Mouse (Mus musculus) forebrain, embryonic 15.5 days (tissue): Measurements from ENCODE around the gene Ccdc38. TPM values are rescaled to one million over a fixed set of nuclear protein-coding genes. Genes with fewer than 3 reads are reported as not detected.
A peak's percentile ranks its signal among the peaks of the same experiment; 100 is the strongest.

Experiments used
- ATAC-seq: fragments of 200-750 bp; cut with Nextera tagmentation; replicated peaks from 2 replicates; pipeline ENCODE4 v1.8.0; 2017; ENCODE audit warnings: mild to moderate bottlenecking, moderate TSS enrichment, moderate library complexity
- H3K27ac ChIP-seq: fragments of 300-500 bp; sonication (generic); replicated peaks from 2 replicates; pipeline ENCODE4 v1.5.1; 2015; ENCODE audit warnings: mild to moderate bottlenecking, inconsistent platforms
- H3K27me3 ChIP-seq: fragments of 300-500 bp; sonication (generic); 2 replicates; pipeline ENCODE4 v1.6.1; 2015; ENCODE audit warnings: inconsistent platforms
- H3K36me3 ChIP-seq: fragments of 300-500 bp; sonication (generic); 2 replicates; pipeline ENCODE4 v1.6.1; 2015; ENCODE audit warnings: mild to moderate bottlenecking, inconsistent platforms
- H3K4me1 ChIP-seq: fragments of 300-500 bp; sonication (generic); 2 replicates; pipeline ENCODE4 v1.6.1; 2015; ENCODE audit warnings: inconsistent platforms
- H3K4me2 ChIP-seq: fragments of 300-500 bp; sonication (generic); replicated peaks from 2 replicates; pipeline ENCODE4 v1.6.1; 2015; ENCODE audit warnings: mild to moderate bottlenecking, inconsistent platforms
- H3K4me3 ChIP-seq: fragments of 300-500 bp; sonication (generic); 2 replicates; pipeline ENCODE4 v1.5.1; 2015; ENCODE audit warnings: mild to moderate bottlenecking, inconsistent platforms
- H3K9ac ChIP-seq: fragments of 300-500 bp; sonication (generic); replicated peaks from 2 replicates; pipeline ENCODE4 v1.6.1; 2015; ENCODE audit warnings: mild to moderate bottlenecking, inconsistent platforms
- H3K9me3 ChIP-seq: fragments of 300-500 bp; sonication (generic); 2 replicates; pipeline ENCODE4 v1.6.1; 2016; ENCODE audit warnings: inconsistent platforms
- WGBS: fragments of 180-500 bp; shearing (Covaris S2); methylation state at CpG from one replicate; pipeline ENCODE4 v1.1.7; 2015; ENCODE audit warnings: mixed read lengths; 5-methylcytosine and 5-hydroxymethylcytosine counted together
- polyA plus RNA-seq: library from polyadenylated mRNA; unstranded; fragments of >200 nt; fragmentation: Nextera tagmentation; extraction: Ambion mirVana; gene quantifications from 2 replicates; pipeline ENCODE4 v1.2.1, GENCODE M21; 2015

Gene Ccdc38
- polyA plus RNA-seq, 1 experiment from 2014 or later: 0.51 TPM

DNA sequence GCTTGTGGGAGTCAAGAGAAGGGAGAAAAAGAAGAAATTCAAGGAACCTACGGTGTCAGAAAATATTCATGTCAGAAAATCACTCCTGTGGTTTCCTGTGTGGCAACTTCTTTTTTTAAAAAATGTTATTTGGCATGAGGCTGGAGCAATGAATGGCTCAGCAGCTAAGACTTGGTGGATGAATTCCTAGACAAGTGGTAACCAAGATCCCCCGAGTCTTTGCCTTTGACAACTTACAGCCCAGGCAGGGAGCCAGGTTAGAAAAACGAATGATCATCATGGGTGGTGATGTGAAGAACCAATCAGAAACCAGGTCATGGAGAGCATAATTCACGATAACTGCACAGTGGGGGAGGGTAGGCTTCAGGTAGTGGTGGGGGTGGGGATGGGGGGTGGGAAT is 19.4 kb upstream of the Ccdc38 start:
- H3K4me2 ChIP-seq: no peak overlapping the region
- no peak overlapping the region for H3K4me3 ChIP-seq
- no peaks in the 10 kb centered on the region for H3K36me3 ChIP-seq
- no peak overlapping the region for H3K27ac ChIP-seq
- H3K9ac ChIP-seq: no peak overlapping the region
- 0 out of 2 replicates have a peak, but pooled peaks cover 2% of the 10 kb centered on the region for H3K4me1 ChIP-seq
- 70% methylated on average over 4 of the region's 4 CpGs for WGBS
- ATAC-seq: no peak
- no peaks in the 10 kb centered on the region for H3K9me3 ChIP-seq
- H3K27me3 ChIP-seq: no peaks in the 10 kb centered on the region

DNA sequence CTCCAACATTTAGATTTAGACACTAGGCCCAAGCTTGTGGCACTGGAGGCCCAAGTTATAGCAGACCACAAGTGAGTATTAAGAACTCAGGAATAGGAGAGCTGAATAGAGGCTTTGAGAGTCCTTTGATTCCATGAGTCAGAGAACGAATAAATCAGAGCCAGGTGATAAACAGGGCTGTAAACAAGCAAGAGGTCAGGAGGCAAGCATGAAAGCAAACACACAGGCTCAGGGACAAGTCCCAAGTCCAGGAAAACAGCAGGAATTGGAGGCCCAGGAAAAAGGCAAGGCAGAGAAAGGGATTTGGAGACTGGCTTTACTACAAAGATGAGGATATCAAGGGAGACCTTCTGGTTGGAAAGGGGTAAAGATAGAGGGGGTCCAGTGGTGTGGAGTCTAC is 15.1 kb upstream of the Ccdc38 start:
- Histone ChIP-seq H3K27ac (no peak overlapping the region), H3K4me3 (no peak overlapping the region), H3K9ac (no peak overlapping the region), H3K36me3 (no peaks in the 10 kb centered on the region), H3K4me2 (no peak overlapping the region), H3K4me1 (no peaks in the 10 kb centered on the region), H3K9me3 (no peaks in the 10 kb centered on the region; the same call in 1 of the 2 replicates), H3K27me3 (no peaks in the 10 kb centered on the region)
- 83% methylated on average over 1 of the region's 1 CpGs for WGBS
- ATAC-seq: no peak

DNA sequence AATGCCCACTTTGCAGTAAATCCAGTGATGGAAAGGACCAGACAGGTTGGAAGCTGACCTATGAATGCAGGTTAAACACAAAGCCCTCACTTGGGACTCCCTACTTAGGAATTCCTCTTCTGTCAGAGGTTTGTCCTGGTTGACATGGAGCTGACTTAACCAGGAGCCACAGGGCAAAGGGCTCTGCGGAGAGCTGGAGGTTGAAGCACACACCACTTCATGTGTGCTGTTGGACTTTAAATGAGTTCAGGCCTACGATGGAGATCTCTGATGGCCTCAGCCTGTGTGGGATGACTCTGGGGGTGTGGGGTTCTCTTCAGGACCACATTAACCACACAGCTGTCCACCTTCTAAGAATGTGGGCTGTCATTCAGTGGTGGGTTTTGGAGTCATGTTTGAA is 2.1 kb upstream of the Ccdc38 start:
- Histone ChIP-seq H3K9ac (no peak overlapping the region), H3K36me3 (no peaks in the 10 kb centered on the region), H3K4me3 (no peak overlapping the region), H3K4me2 (no peak overlapping the region), H3K9me3 (no peaks in the 10 kb centered on the region), H3K27ac (no peak overlapping the region), H3K4me1 (peaks cover 15% of the 10 kb centered on the region), H3K27me3 (peaks cover 4% of the 10 kb centered on the region; the same call in 1 of the 2 replicates)
- no peak for ATAC-seq
- 85% methylated on average over 2 of the region's 2 CpGs for WGBS

DNA sequence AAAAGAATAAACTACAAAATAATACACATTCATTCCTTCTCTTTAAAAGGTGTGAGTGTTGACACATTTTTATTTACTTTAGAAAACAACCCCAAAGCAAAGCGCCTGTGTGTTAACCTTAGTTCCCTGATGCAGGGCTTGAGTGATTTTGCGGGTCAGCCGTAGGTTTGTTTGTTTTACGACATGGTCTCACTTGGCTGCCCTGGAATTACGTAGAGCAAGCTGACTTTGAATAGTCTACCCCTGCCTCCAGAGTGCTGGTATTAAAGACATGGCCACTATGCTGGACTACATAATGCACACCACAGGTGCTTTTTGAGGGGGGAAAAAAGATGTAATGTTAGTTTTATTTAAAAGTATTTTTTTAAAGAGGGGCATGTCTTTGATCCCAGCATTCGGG is 1.6 kb upstream of the Ccdc38 start:
- H3K4me1 ChIP-seq: peaks cover 15% of the 10 kb centered on the region
- no peak for ATAC-seq
- H3K36me3 ChIP-seq: no peaks in the 10 kb centered on the region
- no peak overlapping the region for H3K9ac ChIP-seq
- no peak overlapping the region for H3K4me3 ChIP-seq
- peaks cover 4% of the 10 kb centered on the region; the same call in 1 of the 2 replicates for H3K27me3 ChIP-seq
- H3K9me3 ChIP-seq: no peaks in the 10 kb centered on the region
- H3K4me2 ChIP-seq: no peak overlapping the region
- WGBS: 80% methylated on average over 6 of the region's 6 CpGs
- no peak overlapping the region for H3K27ac ChIP-seq

DNA sequence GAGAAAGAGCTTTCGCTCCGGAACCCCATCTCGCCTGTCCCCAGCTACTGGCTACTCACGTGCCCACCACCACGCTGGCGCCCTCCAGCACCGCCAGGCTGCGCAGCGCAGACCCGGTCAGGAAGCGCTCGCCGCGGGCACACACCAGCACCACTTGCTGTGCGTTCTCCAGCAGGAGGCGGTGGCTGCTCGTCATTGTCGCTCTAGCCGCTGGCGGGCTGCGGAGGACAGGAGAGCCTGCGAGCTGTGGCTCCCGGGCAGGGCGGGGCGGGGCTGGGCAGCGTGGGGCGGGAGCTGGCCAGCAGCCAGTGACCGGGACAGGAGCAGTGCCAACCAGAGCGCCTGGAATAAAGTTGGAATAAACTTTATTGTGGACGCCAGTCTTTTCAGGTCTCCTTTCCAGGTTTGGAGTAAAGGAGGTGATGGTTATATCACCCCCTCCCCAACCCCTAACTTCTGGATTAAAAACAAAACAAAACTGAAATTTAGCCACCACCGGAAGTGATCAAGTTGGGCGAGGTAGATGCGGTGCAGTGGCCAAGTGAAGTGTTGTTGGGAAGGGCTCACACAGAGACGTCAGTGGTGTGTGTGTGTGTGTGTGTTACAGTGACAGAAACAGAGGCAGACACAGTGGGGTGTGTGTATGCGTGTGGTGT is 529 bp upstream of the Ccdc38 start, which contains the start of gene Amdhd1:
Amdhd1 (minus strand) TSS at position 259 of the 656 bp plus-strand sequence.
- peak within 1 kb of the TSS; percentile 41 for H3K4me3 ChIP-seq
- H3K4me2 ChIP-seq: peak within 1 kb of the TSS; percentile 77
- H3K27ac ChIP-seq: no peak within 1 kb of the TSS
- no peaks in the 10 kb centered on the region for H3K36me3 ChIP-seq
- no peaks in the 10 kb centered on the region; the same call in 1 of the 2 replicates for H3K27me3 ChIP-seq
- H3K9ac ChIP-seq: peak within 1 kb of the TSS; percentile 22; the same call in 1 of the 2 replicates
- H3K4me1 ChIP-seq: peaks cover 12% of the 10 kb centered on the region
- H3K9me3 ChIP-seq: no peaks in the 10 kb centered on the region
- 3% methylated on average over 35 of the region's 35 CpGs for WGBS
- ATAC-seq: peak; percentile 92

DNA sequence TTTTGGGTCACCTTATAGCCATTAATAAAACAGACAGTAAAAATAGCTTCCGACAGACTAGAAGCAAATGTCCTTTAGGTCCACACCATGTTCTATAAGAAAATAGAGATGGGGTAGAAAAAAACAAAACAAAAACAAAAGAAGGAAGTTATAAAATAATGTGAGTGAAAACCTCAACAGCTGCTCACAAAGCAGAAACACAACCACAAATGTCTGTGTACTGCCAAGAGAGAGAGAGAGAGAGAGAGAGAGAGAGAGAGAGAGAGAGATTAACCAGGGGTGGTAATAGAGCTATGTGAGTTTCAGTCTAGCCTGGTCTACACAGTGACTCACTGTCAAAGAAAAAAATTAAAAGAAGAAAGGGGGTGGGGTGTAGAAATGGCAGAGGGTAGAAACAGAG is 1.2 kb downstream of the Ccdc38 start:
- no peak overlapping the region for H3K4me2 ChIP-seq
- 91% methylated on average over 1 of the region's 1 CpGs for WGBS
- no peaks in the 10 kb centered on the region for H3K36me3 ChIP-seq

DNA sequence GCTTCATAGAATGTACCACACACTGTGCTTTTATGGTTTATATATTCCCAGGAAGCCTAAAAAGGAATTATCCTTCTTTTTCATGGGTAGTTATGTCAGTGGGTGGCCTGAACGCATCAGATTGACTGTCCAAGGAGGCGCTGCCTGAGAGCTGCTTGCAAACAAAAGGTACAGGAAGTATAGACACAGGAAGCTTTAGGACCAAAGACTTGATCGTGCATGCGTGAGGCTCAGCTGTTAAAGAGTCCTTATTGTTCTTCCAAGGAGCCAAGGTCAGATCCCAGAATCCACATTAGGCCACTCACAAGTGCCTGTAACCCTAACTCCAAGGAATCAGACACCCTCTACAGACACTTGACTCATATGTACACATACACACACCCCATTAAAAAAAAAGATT is 1.9 kb downstream of the Ccdc38 start:
- Histone ChIP-seq H3K9ac (no peak overlapping the region), H3K4me1 (peaks cover 12% of the 10 kb centered on the region), H3K27me3 (no peaks in the 10 kb centered on the region; the same call in 1 of the 2 replicates), H3K4me3 (no peak overlapping the region), H3K27ac (no peak overlapping the region), H3K9me3 (no peaks in the 10 kb centered on the region), H3K36me3 (no peaks in the 10 kb centered on the region), H3K4me2 (no peak overlapping the region)
- no peak for ATAC-seq
- WGBS: 43% methylated on average over 4 of the region's 4 CpGs

More for the DNA sequence above, 1.2 kb downstream of the Ccdc38 start:
- Histone ChIP-seq H3K9ac (no peak overlapping the region), H3K4me1 (peaks cover 12% of the 10 kb centered on the region), H3K9me3 (no peaks in the 10 kb centered on the region), H3K4me3 (no peak overlapping the region), H3K27ac (no peak overlapping the region), H3K27me3 (no peaks in the 10 kb centered on the region; the same call in 1 of the 2 replicates)
- ATAC-seq: no peak

DNA sequence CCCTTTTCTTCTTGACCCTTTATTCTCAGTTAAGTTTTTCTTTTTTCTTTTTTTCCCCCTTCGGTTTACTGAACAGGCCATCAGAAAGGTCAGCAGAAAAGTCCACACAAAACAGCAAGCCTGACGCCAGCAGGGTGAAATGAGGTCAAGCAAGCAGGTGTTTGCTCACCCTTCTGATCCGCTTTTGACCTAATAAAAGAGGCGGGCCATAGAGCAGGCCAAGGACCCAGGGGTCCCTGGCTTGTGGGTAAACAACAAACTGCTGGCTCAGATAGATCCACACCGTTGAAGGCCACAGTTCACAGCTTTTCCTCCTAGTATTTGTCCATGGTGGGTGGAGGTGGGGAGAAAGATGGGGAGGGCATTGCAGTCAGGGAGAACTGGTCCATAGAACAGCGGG is 2.7 kb downstream of the Ccdc38 start:
- no peaks in the 10 kb centered on the region for H3K36me3 ChIP-seq
- H3K4me3 ChIP-seq: no peak overlapping the region
- H3K27me3 ChIP-seq: no peaks in the 10 kb centered on the region
- H3K4me2 ChIP-seq: no peak overlapping the region
- WGBS: 51% methylated on average over 6 of the region's 6 CpGs
- H3K9me3 ChIP-seq: no peaks in the 10 kb centered on the region
- peaks cover 12% of the 10 kb centered on the region for H3K4me1 ChIP-seq
- no peak for ATAC-seq
- no peak overlapping the region for H3K27ac ChIP-seq
- no peak overlapping the region for H3K9ac ChIP-seq

DNA sequence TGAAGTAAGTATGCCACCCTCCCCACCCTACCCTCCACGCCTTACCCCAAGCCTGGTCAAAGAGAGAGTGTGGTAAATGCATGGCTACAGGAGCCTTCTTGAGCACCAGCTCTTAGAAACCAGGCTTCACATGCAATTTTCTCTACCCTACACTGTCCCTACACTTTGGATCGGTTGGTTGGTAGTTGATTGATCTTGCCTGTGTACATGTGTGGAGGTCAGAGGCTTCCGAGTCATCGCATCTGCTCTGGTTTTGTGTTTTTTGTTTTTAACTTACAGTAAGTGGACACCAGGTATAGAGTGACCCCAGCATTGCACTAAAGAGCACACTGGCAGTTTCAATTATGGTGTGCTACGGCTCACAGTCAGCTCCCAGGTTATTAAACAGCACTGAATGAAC is 3.7 kb downstream of the Ccdc38 start:
- ATAC-seq: no peak
- H3K9me3 ChIP-seq: no peaks in the 10 kb centered on the region
- no peaks in the 10 kb centered on the region for H3K27me3 ChIP-seq
- H3K27ac ChIP-seq: no peak overlapping the region
- WGBS: 80% methylated on average over 5 of the region's 5 CpGs
- no peak overlapping the region for H3K4me3 ChIP-seq
- H3K4me1 ChIP-seq: peaks cover 12% of the 10 kb centered on the region
- H3K4me2 ChIP-seq: no peak overlapping the region
- H3K36me3 ChIP-seq: no peaks in the 10 kb centered on the region
- no peak overlapping the region for H3K9ac ChIP-seq

DNA sequence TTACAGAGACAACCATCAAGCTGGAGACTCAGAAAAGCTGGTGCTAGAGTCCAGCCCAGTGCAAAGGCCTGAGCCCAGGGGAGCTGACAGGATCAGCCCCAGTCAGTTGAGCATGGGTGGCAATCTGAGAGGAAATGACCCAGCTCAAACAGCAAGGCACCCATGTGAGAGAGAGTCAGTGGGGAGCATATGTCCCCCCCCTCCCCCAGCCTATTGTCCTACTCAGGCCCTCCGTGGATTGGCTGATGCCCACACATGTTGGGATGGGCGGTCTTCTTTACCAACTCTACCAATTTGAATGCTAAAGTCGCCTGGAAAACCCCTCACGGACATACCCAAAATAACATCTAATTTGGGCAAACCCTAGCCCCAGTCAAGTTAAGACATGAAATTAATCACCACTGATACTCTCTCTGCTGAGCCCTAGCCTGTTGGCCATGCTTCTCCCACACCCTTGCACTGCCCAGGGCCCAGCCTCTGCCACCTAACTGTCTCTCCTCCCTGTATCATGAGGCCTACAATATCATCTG is 7.4 kb downstream of the Ccdc38 start:
- no peak overlapping the region for H3K9ac ChIP-seq
- no peak overlapping the region for H3K27ac ChIP-seq
- WGBS: 89% methylated on average over 4 of the region's 4 CpGs
- H3K4me2 ChIP-seq: no peak overlapping the region
- no peak overlapping the region for H3K4me3 ChIP-seq
- H3K36me3 ChIP-seq: no peaks in the 10 kb centered on the region
- no peak for ATAC-seq
- H3K9me3 ChIP-seq: no peaks in the 10 kb centered on the region
- H3K27me3 ChIP-seq: no peaks in the 10 kb centered on the region
- H3K4me1 ChIP-seq: no peaks in the 10 kb centered on the region

DNA sequence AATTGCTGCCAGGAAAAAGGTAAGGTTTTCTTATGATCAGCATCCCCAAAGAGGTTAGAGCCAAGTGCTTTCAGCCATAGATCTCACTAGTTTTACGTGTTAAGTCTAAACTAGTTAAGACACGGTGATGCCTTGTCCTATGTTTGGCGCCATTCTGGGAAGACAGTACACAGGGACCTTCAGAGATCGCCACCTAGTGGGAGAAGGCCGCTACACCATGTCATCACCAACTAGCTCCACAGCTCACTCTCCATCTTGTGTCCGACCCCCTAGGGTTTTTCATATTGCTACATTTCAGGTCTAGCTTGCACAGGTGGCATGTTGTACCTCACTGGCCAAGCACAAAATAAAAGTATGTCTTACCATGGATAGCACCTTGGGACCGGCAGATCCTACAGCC is 8.6 kb downstream of the Ccdc38 start:
- Histone ChIP-seq H3K36me3 (no peaks in the 10 kb centered on the region), H3K27me3 (no peaks in the 10 kb centered on the region), H3K9me3 (no peaks in the 10 kb centered on the region), H3K4me3 (no peak overlapping the region), H3K9ac (no peak overlapping the region), H3K27ac (no peak overlapping the region), H3K4me2 (no peak overlapping the region), H3K4me1 (no peaks in the 10 kb centered on the region)
- WGBS: 12% methylated on average over 7 of the region's 7 CpGs
- ATAC-seq: 0 out of 2 replicates have a peak, but pooled peaks have one; percentile 41

DNA sequence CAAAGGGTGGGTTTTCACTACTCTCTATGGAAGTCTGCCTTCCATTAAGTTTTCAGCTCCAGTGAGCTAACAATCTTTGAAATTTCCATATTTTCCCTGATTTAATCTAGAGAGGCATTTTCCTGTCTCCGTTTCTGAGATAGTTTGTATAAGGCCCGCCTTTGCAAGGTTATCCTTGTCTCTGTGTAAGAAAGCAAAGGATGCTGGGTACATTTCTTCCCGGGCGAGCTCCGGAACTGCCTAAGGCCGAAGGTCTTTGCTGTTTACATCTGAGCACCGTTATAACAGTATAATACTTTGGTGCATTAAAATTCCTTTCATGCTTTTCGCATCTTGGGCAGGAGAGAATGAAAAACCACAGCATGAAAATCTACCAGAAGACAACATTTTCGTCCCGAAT is 9.4 kb downstream of the Ccdc38 start:
- Histone ChIP-seq H3K9me3 (no peaks in the 10 kb centered on the region), H3K27me3 (no peaks in the 10 kb centered on the region), H3K36me3 (no peaks in the 10 kb centered on the region), H3K27ac (no peak overlapping the region), H3K9ac (no peak overlapping the region), H3K4me2 (no peak overlapping the region), H3K4me3 (no peak overlapping the region), H3K4me1 (no peaks in the 10 kb centered on the region)
- ATAC-seq: no peak
- 84% methylated on average over 10 of the region's 10 CpGs for WGBS

DNA sequence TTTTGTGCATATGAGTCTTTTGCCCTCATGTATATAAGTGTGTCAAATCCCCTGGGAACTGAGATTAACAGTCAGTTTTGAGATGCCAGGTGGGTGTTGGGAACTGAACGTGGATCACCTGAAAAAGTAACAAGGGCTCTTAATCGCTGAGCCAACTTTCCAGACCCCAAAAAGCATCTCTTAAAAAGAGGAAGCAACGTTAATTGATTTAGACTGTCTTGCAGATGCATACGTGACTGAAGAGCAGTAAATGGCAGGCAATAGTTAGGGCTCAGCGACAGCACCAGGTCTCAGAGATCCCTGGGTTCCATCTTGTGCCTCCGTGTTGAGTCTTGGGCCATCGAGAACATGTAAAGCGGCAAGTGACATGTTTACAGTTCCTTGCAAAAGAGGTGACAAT is 12.2 kb downstream of the Ccdc38 start:
- ATAC-seq: no peak
- H3K27ac ChIP-seq: no peak overlapping the region
- H3K36me3 ChIP-seq: no peaks in the 10 kb centered on the region
- H3K4me2 ChIP-seq: no peak overlapping the region
- H3K9me3 ChIP-seq: no peaks in the 10 kb centered on the region
- H3K4me1 ChIP-seq: no peaks in the 10 kb centered on the region
- no peak overlapping the region for H3K9ac ChIP-seq
- no peaks in the 10 kb centered on the region for H3K27me3 ChIP-seq
- H3K4me3 ChIP-seq: no peak overlapping the region
- 85% methylated on average over 8 of the region's 8 CpGs for WGBS
